Mouse (Mus musculus): ENCODE measurements at regions not wholly inside any gene's neighbourhood (a gene's known extent, or its start where the extent isn't known, plus 50 kb on each side); places are given as distances from the start of the nearest gene placed in this dataset.
A peak's percentile ranks its signal among the peaks of the same experiment; 100 is the strongest.

- no peaks in the 10 kb centered on the region for H3K79me2 ChIP-seq (ENCODE audit: control insufficient read depth, insufficient read depth)
Observed at GRCm38 (mm10) chr13:113730776-113731400, 63.4 kb upstream of the Arl15 start.

GRCm38 (mm10) chr13:113730062-113730775 lies 64.1 kb upstream of the Arl15 start:
- Histone ChIP-seq H3K4me2 (ENCODE audit: low read depth) (peak overlapping the region; percentile 60), H3K4me3 (no peak overlapping the region), H3K79me2 (ENCODE audit: control insufficient read depth, insufficient read depth) (no peaks in the 10 kb centered on the region), H3K36me3 (ENCODE audit: control insufficient read depth, insufficient read depth) (no peaks in the 10 kb centered on the region), H3K27me3 (ENCODE audit: control insufficient read depth, insufficient read depth, insufficient read length) (no peaks in the 10 kb centered on the region), H3ac (ENCODE audit: control insufficient read depth, insufficient read length) (no peak overlapping the region)
- no peak for TF ChIP-seq SRF (IDR thresholded peaks at IDR 0.05; ENCODE audit: control insufficient read depth, insufficient read length, low read depth)
- no peak for TF ChIP-seq POLR2A (IDR thresholded peaks at IDR 0.05; ENCODE audit: insufficient read length, low read depth)
- TF ChIP-seq TCF12 (IDR thresholded peaks at IDR 0.05; ENCODE audit: insufficient read depth, poor library complexity, severe bottlenecking): peak; percentile 70
- no peak for TF ChIP-seq MAX (IDR thresholded peaks at IDR 0.05; ENCODE audit: low read depth)
- peak; percentile 99 for TF ChIP-seq CEBPB (IDR thresholded peaks at IDR 0.05; ENCODE audit: insufficient read depth, poor library complexity, severe bottlenecking)
- no peak for TF ChIP-seq POLR2AphosphoS2 (IDR thresholded peaks at IDR 0.05; ENCODE audit: insufficient read length, low read depth)
- TF ChIP-seq E2F4 (IDR thresholded peaks at IDR 0.05; ENCODE audit: insufficient read depth): no peak
- TF ChIP-seq REST (IDR thresholded peaks at IDR 0.05; ENCODE audit: insufficient read depth, insufficient read length): no peak
- TF ChIP-seq MYOD1 (IDR thresholded peaks at IDR 0.05; ENCODE audit: control insufficient read depth in 1 of 3, insufficient read length in 2 of 3, low read depth in 2 of 3): peak in 2 of 3 experiments; percentile 5 to 26
- TF ChIP-seq USF1 (IDR thresholded peaks at IDR 0.05; ENCODE audit: low read depth): peak; percentile 81
- TF ChIP-seq TCF3 (IDR thresholded peaks at IDR 0.05; ENCODE audit: insufficient read length, low read depth): no peak
- peak in 1 of 3 experiments; percentile 28 for TF ChIP-seq MYOG (IDR thresholded peaks at IDR 0.05; ENCODE audit: control insufficient read depth in 1 of 3, insufficient read depth in 1 of 3, insufficient read length in 2 of 3, low read depth in 2 of 3)

More at GRCm38 (mm10) chr13:113730776-113731400, 63.4 kb upstream of the Arl15 start:
- Histone ChIP-seq H3K4me2 (ENCODE audit: low read depth) (peak overlapping the region; percentile 50), H3K36me3 (ENCODE audit: control insufficient read depth, insufficient read depth) (no peaks in the 10 kb centered on the region), H3K27me3 (ENCODE audit: control insufficient read depth, insufficient read depth, insufficient read length) (no peaks in the 10 kb centered on the region), H3ac (ENCODE audit: control insufficient read depth, insufficient read length) (no peak overlapping the region), H3K4me3 (no peak overlapping the region)
- TF ChIP-seq SRF (IDR thresholded peaks at IDR 0.05; ENCODE audit: control insufficient read depth, insufficient read length, low read depth) (no peak), TCF12 (IDR thresholded peaks at IDR 0.05; ENCODE audit: insufficient read depth, poor library complexity, severe bottlenecking) (no peak), TCF3 (IDR thresholded peaks at IDR 0.05; ENCODE audit: insufficient read length, low read depth) (no peak), CEBPB (IDR thresholded peaks at IDR 0.05; ENCODE audit: insufficient read depth, poor library complexity, severe bottlenecking) (no peak), MYOD1 (IDR thresholded peaks at IDR 0.05; ENCODE audit: control insufficient read depth in 1 of 3, insufficient read length in 2 of 3, low read depth in 2 of 3) (no peak), USF1 (IDR thresholded peaks at IDR 0.05; ENCODE audit: low read depth) (no peak), MAX (IDR thresholded peaks at IDR 0.05; ENCODE audit: low read depth) (no peak), POLR2A (IDR thresholded peaks at IDR 0.05; ENCODE audit: insufficient read length, low read depth) (no peak), REST (IDR thresholded peaks at IDR 0.05; ENCODE audit: insufficient read depth, insufficient read length) (no peak), POLR2AphosphoS2 (IDR thresholded peaks at IDR 0.05; ENCODE audit: insufficient read length, low read depth) (no peak), MYOG (IDR thresholded peaks at IDR 0.05; ENCODE audit: control insufficient read depth in 1 of 3, insufficient read depth in 1 of 3, insufficient read length in 2 of 3, low read depth in 2 of 3) (no peak), E2F4 (IDR thresholded peaks at IDR 0.05; ENCODE audit: insufficient read depth) (no peak)

- TF ChIP-seq MYOD1 (IDR thresholded peaks at IDR 0.05; ENCODE audit: control insufficient read depth in 1 of 3, insufficient read length in 2 of 3, low read depth in 2 of 3) (no peak), TCF3 (IDR thresholded peaks at IDR 0.05; ENCODE audit: insufficient read length, low read depth) (no peak), POLR2AphosphoS2 (IDR thresholded peaks at IDR 0.05; ENCODE audit: insufficient read length, low read depth) (no peak), E2F4 (IDR thresholded peaks at IDR 0.05; ENCODE audit: insufficient read depth) (no peak), USF1 (IDR thresholded peaks at IDR 0.05; ENCODE audit: low read depth) (no peak), MYOG (IDR thresholded peaks at IDR 0.05; ENCODE audit: control insufficient read depth in 1 of 3, insufficient read depth in 1 of 3, insufficient read length in 2 of 3, low read depth in 2 of 3) (no peak), CEBPB (IDR thresholded peaks at IDR 0.05; ENCODE audit: insufficient read depth, poor library complexity, severe bottlenecking) (no peak), MAX (IDR thresholded peaks at IDR 0.05; ENCODE audit: low read depth) (no peak), POLR2A (IDR thresholded peaks at IDR 0.05; ENCODE audit: insufficient read length, low read depth) (no peak), SRF (IDR thresholded peaks at IDR 0.05; ENCODE audit: control insufficient read depth, insufficient read length, low read depth) (no peak), TCF12 (IDR thresholded peaks at IDR 0.05; ENCODE audit: insufficient read depth, poor library complexity, severe bottlenecking) (no peak), REST (IDR thresholded peaks at IDR 0.05; ENCODE audit: insufficient read depth, insufficient read length) (no peak)
- no peaks in the 10 kb centered on the region for H3K36me3 ChIP-seq (ENCODE audit: control insufficient read depth, insufficient read depth)
- no peaks in the 10 kb centered on the region for H3K27me3 ChIP-seq (ENCODE audit: control insufficient read depth, insufficient read depth, insufficient read length)
- no peak overlapping the region for H3K4me3 ChIP-seq
- H3K4me2 ChIP-seq (ENCODE audit: low read depth): peak overlapping the region; percentile 60
- no peak overlapping the region for H3ac ChIP-seq (ENCODE audit: control insufficient read depth, insufficient read length)
- H3K79me2 ChIP-seq (ENCODE audit: control insufficient read depth, insufficient read depth): no peaks in the 10 kb centered on the region
Observed at GRCm38 (mm10) chr13:113729574-113729973, 64.7 kb upstream of the Arl15 start.

- Histone ChIP-seq H3ac (ENCODE audit: control insufficient read depth, insufficient read length) (no peak overlapping the region), H3K4me3 (no peak overlapping the region), H3K27me3 (ENCODE audit: control insufficient read depth, insufficient read depth, insufficient read length) (no peaks in the 10 kb centered on the region), H3K36me3 (ENCODE audit: control insufficient read depth, insufficient read depth) (no peaks in the 10 kb centered on the region), H3K79me2 (ENCODE audit: control insufficient read depth, insufficient read depth) (no peaks in the 10 kb centered on the region), H3K4me2 (ENCODE audit: low read depth) (no peak overlapping the region)
- TF ChIP-seq MYOD1 (IDR thresholded peaks at IDR 0.05; ENCODE audit: control insufficient read depth in 1 of 3, insufficient read length in 2 of 3, low read depth in 2 of 3) (no peak), POLR2AphosphoS2 (IDR thresholded peaks at IDR 0.05; ENCODE audit: insufficient read length, low read depth) (no peak), POLR2A (IDR thresholded peaks at IDR 0.05; ENCODE audit: insufficient read length, low read depth) (no peak), SRF (IDR thresholded peaks at IDR 0.05; ENCODE audit: control insufficient read depth, insufficient read length, low read depth) (no peak), MAX (IDR thresholded peaks at IDR 0.05; ENCODE audit: low read depth) (no peak), TCF3 (IDR thresholded peaks at IDR 0.05; ENCODE audit: insufficient read length, low read depth) (no peak), TCF12 (IDR thresholded peaks at IDR 0.05; ENCODE audit: insufficient read depth, poor library complexity, severe bottlenecking) (no peak), REST (IDR thresholded peaks at IDR 0.05; ENCODE audit: insufficient read depth, insufficient read length) (no peak), USF1 (IDR thresholded peaks at IDR 0.05; ENCODE audit: low read depth) (no peak), MYOG (IDR thresholded peaks at IDR 0.05; ENCODE audit: control insufficient read depth in 1 of 3, insufficient read depth in 1 of 3, insufficient read length in 2 of 3, low read depth in 2 of 3) (no peak), CEBPB (IDR thresholded peaks at IDR 0.05; ENCODE audit: insufficient read depth, poor library complexity, severe bottlenecking) (no peak), E2F4 (IDR thresholded peaks at IDR 0.05; ENCODE audit: insufficient read depth) (no peak)
Observed at GRCm38 (mm10) chr13:113728111-113728510, 64.6 kb upstream of the Hspb3 start.
